Mouse (Mus musculus): ENCODE measurements around the gene Specc1l.

The Specc1l gene

DNA sequence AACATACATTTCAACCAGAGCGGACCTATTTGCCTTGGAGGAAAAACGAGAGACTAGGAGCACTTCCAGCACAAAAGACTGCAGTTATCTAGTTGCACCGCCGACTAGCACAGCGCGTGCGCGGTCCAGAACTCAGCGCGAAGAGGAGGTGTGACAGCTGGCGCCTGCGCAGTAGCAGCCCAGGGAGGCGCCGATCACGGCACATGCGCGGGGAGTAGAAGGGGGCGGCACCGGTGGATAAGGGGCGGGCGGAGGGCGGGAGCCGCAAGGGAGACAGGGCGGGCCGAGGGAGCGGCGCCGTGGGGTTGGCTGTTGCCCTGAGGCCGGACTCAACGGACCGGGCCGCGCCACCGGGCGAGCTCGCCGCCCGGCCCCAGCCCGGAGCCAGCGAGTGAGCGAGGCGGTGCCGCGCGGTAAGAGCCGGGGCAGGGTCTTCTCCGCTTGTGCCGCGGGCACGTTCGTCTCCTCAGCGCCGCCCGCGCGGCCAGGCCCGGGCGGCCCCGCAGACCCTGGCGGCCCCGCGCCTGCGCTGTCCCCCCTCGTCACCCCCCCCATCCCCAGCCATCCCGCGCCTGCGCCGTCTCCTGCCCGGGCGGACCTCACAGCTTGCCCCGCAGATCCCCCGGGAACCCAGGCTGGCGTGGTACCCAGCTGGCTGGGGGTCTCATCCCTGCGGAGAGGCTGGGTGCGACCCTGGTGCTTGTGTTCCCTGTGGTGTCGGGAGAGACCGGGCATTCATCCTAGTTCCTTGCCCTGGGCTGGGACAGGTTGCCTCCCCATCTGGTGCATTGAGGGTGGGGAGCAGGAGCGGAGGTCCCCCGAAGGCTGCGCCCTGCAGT, at the start of gene Specc1l:
TSS of gene Specc1l (plus strand) at position 267 of the 839 bp plus-strand sequence.
- DNase-seq (ENCODE audit: low read depth in 2 of 2, low spot score in 2 of 2), result peak; percentile 94

GRCm38 (mm10) chr10:75165825-75166481, 45.9 kb upstream of the Specc1l start:
- DNase-seq (ENCODE audit: low read depth in 2 of 2, low spot score in 2 of 2), result no peak

GRCm38 (mm10) chr10:75166601-75167000, 45.3 kb upstream of the Specc1l start:
- DNase-seq (ENCODE audit: low read depth in 2 of 2, low spot score in 2 of 2), result no peak

DNA sequence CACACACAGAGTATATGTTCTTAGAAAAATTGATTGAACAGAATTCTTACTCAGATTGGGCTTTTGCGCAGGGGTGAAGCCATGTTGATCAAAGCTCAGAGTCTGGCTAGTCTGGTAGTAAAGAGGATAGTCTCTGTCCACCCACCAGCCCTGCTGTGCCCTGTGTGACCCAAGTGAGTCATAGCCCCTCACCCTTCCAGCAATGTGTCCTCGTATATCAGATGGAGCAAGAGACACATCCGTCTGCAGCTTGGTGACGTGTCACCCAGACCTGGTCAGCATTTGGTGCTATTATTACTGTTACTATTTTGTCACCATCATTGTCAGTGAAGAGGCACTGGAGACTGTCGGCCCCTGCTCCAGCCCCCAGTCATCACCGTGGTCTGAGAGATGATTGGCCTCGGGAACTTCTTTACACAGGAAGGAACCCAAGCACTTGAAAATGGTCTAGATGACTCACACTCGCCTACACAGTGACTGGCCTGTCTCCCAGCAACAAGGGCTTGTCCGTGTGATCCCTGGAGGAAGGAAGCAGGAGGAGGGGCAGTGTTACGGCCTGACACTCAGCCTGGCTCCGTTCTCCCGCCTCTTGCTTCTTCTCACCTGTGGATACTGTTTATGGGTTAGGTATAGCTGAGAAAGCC, 41.5 kb upstream of the Specc1l start:
- DNase-seq (ENCODE audit: low read depth in 2 of 2, low spot score in 2 of 2), result no peak

DNA sequence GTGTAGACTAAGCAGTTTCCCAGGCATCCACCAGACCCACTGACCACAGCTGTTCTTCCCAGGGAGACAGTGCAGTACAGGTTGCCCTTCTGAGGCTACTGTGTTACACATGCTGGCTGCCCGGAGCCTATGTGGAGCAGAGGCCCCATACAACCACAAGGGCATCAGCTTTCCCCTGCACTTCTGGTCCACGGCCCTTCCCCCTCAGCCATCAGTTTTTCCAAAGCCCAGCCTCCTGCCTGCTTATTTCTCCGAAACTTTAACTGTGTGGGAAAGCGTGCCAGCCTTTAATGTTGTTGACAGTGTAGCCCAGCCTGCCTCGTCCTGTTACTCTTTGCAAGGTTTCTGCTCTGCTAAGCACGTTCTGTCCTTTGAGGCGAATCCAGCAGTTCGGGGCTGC, 38.8 kb upstream of the Specc1l start:
- DNase-seq (ENCODE audit: low read depth in 2 of 2, low spot score in 2 of 2), result no peak

DNA sequence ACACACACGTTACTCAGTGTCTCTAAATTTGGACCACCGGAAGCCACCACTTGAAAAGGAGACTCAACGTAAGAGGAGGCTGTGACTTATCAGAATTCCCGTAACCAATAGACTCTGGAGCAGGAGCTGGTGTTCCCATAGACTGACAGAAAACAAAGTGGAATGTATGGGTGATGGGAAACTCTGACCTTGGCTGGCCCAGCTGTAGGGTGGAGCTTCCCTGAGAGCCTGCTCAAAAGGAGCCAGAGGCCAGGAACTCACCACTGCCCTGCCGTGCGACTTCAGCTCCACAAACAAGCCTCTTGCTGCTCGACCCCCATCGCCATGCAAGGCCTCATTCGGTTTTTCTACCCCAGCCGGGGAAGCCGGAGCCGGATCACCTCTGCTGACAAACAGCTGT, 38.2 kb upstream of the Specc1l start:
- no peak for DNase-seq (ENCODE audit: low read depth in 2 of 2, low spot score in 2 of 2)

DNA sequence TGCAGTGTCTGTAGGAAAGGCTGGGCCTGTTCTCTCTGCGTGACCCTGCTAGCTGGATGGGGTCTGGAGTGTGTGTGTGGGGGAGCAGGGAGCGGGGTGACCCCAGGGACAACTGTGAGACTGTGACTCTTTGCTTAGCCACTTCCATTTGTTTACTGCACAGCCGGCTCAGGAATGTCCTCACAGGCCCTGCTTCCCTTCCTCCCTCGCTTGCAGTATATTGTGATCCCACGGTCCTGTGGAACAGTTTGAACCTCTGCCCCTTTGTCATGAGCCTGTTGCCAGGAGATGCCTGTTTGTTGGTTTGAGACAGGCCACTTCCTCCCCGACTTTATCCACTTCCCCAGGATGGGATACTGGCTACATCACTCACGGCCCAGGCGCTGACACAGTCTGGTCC, 35.4 kb upstream of the Specc1l start:
- DNase-seq (ENCODE audit: low read depth in 2 of 2, low spot score in 2 of 2), result no peak

DNA sequence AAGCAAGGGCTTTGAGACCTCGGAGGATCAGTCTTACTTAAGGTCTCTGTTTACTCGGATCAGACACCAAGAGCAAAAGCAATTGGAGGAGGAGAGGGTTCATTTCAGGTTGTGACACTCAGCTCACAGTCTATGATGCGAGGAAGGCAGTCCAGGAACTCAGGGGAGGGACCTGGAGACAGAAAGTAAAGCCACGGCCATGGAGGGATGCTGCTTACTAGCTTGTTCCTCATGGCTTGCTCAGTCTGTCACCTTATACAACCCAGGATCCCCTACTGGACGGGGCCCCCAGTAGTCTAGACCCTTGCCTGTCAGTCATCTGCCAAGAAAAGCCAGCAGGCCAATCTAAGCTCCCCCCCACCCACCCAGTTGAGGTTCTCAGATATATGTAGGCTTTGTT, 33.0 kb upstream of the Specc1l start:
- DNase-seq (ENCODE audit: low read depth in 2 of 2, low spot score in 2 of 2), result no peak

DNA sequence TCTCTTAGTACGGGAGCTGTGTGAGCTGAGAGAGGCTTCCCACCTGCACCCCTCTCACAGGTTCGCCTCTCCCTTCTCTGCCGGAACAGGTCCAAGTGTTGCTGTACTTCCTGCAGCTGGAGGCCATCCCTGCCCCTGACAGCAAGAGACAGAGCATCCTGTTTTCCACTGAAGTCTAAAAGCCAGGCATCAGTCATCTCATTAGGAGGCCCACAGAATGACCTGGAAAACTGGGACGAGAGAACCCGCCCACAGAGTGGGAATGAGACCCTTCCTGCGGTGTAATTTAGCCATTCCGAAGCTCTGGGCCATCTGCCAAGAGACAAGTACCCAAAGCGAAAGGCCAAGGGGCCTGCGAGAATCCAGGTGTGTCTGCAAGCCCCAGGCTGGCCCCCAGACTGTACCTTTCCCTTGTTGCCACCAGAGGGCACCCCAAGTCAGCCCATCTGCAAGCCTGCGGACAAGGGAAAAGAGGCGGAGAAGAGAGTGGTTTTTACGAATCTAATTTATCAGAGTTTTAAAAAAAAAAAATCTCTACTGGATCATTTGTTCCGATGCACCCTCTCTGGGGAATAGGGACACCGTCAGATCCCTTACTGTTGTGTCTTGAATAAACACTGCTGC, 29.6 kb upstream of the Specc1l start:
- DNase-seq (ENCODE audit: low read depth in 2 of 2, low spot score in 2 of 2), result peak; percentile 60 to 64

GRCm38 (mm10) chr10:75184826-75185225, 27.0 kb upstream of the Specc1l start:
- no peak for DNase-seq (ENCODE audit: low read depth in 2 of 2, low spot score in 2 of 2)

DNA sequence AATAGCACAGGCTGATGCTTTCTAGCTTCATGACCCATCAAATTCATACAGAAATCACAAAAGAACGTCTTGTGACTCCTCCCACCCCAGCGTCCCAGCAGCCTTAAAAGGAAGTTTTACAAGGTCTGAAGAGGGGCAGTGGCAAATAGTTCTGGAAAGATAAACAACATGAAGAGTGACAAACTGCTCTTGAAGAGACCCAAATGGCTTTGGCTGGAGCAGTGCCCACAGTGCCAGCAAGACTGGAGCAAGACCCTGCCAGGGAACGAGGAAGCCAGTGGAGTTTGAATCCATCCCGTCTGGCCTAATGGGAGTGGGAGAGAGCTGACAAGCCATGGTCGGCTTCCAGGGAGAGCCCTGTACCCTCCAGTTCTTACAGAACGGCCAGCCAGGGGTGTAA, 25.3 kb upstream of the Specc1l start:
- DNase-seq (ENCODE audit: low read depth in 2 of 2, low spot score in 2 of 2), result no peak

DNA sequence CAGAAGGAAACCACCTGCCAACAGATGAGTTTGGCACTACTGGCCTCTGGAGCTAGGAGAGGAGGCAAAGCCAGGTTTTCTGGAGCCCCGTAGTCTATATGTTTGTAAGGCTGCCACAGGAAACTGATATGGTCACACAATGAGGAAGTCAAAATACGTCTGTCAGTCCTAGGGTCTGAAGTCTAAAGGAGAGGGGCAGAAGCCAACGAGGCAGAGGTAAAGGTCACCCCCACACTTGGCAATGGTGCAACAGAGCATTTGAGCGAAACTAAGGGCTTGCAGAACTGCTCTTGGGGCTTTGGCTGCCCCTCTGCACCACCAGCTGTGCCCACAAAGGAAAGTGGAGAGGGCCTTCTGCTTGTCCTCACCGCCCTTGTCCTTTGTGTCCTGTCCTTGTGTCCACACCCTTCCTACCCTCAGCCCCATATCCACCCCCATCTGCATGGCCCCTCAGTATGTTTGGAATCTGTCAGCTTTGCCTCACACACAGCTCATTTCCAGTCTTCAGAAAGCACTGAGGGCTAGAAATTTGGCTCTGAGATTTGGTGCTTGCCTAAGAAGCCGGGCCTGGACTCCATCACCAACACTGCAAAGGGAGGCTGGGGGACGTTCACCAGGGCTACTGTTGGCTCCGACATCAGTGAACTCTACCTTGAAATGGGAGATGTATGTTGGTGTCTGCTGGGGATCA, 24.4 kb upstream of the Specc1l start:
- DNase-seq (ENCODE audit: low read depth in 2 of 2, low spot score in 2 of 2), result no peak

DNA sequence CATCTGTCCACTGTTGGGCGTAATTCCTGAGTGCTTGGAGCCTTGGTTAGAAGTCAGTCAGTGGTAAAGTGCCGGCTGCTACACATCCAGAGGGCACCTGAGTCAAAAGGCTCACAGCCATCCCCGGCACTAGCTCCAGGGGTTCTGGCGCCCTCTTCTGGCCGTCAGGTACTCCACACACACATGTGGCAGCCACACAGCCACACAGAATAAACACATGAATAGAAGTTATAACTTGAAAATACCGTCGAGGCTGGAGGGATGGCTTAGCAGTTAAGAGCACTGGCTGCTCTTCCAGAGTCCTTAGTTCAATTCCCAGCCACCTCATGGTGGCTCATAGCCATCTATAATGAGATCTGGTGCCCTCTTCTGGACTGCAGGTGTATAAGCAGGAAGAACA, 20.2 kb upstream of the Specc1l start:
- DNase-seq (ENCODE audit: low read depth in 2 of 2, low spot score in 2 of 2), result no peak

GRCm38 (mm10) chr10:75197817-75198216, 14.1 kb upstream of the Specc1l start:
- no peak for DNase-seq (ENCODE audit: low read depth in 2 of 2, low spot score in 2 of 2)

GRCm38 (mm10) chr10:75200733-75201132, 11.1 kb upstream of the Specc1l start:
- no peak for DNase-seq (ENCODE audit: low read depth in 2 of 2, low spot score in 2 of 2)

- DNase-seq (ENCODE audit: low read depth in 2 of 2, low spot score in 2 of 2), result no peak
These were observed 5.7 kb upstream of the Specc1l start for GRCm38 (mm10) chr10:75206192-75206591.

- DNase-seq (ENCODE audit: low read depth in 2 of 2, low spot score in 2 of 2), result no peak
These were observed 1.0 kb upstream of the Specc1l start for GRCm38 (mm10) chr10:75210841-75211240.

DNA sequence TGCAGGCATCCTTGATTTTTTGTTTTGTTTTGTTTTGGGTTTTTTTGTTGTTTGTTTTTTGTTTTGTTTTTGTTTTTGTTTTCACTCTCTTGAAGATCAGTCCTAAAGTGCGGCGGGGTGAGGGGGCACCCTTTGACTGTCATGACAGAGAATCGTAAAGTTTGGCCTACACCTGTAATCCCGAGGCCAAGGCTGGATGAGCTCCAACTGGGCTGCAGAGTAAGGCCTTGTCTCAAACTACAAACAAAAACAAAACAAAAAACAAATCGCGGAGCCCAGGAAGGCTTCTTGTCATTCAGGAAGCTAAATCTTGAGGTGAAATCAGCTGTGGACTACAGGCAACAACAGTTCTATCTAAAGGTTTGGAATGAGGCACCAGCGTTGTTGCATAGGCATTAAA, 1.1 kb downstream of the Specc1l start:
- no peak for DNase-seq (ENCODE audit: low read depth in 2 of 2, low spot score in 2 of 2)

GRCm38 (mm10) chr10:75220722-75221121, 8.8 kb downstream of the Specc1l start:
- DNase-seq (ENCODE audit: low read depth in 2 of 2, low spot score in 2 of 2), result no peak

DNA sequence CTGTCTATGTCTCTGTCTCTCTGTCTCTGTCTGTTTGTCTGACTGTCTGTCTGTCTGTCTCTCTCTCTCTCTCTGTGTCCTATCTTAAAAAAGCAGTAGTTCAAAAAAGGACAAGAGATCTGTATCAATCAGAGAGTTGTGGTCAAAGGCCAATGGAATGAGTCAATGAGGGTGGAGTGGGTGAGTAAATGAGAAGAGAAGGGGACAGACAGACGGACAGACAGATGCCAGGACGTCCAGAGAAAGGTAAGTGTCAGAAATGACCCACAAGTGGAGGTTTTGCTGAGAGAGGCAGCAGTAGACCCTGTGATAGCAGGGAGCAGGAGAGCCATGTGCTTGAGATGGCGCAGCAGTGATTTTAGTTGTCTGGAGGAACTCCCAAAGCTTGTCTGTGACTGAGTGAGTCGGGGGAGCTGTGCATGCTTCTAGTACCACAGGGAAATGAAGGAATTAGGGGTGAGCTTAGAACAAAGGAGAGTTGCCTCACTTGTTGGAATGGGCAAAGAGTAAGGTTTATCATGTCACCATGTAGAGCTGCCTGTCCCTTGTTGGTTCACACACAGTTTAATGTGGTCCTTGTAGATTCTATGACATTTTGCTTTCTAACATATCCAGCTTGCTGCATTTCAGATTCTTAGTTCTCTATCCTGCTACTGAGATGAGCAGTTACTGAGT, 10.2 kb downstream of the Specc1l start:
- no peak for DNase-seq (ENCODE audit: low read depth in 2 of 2, low spot score in 2 of 2)

- DNase-seq (ENCODE audit: low read depth in 2 of 2, low spot score in 2 of 2), result no peak
These were observed 10.7 kb downstream of the Specc1l start for GRCm38 (mm10) chr10:75222611-75222998.
